Mouse (Mus musculus) hematopoietic stem cell, adult 5-6 weeks (primary cell): ENCODE results near the gene Iltifb. TPM values are rescaled to one million over a fixed set of nuclear protein-coding genes. Genes with fewer than 3 reads are reported as not detected.
"Not testable (repeated sequence)": the region's sequence is repeated elsewhere in the genome, so short reads cannot be mapped to it uniquely, and the experiment has no call there.

Experiments
- ATAC-seq, 2 experiments: fragments of 125-278 bp in 1 of 2; replicated peaks in 1 of 2; 2 replicates each; pipeline ENCODE4 v1.8.0; 2016 to 2017; ENCODE audit warnings: inconsistent platforms in 2 of 2, mild to moderate bottlenecking in 2 of 2, moderate number of reproducible peaks in 2 of 2, low read depth in 1 of 2, moderate TSS enrichment in 1 of 2; ENCODE audit not compliant: low FRiP score in 2 of 2, poor library complexity in 2 of 2, severe bottlenecking in 2 of 2, insufficient read depth in 1 of 2, low TSS enrichment in 1 of 2
- total RNA-seq: library from RNA; stranded (forward); fragments of 172-1452, 232-1000 nt; gene quantifications from 2 replicates; pipeline ENCODE4 v1.2.3, GENCODE M21; 2017

Gene Iltifb
- not detected in 2 replicates for total RNA-seq

DNA sequence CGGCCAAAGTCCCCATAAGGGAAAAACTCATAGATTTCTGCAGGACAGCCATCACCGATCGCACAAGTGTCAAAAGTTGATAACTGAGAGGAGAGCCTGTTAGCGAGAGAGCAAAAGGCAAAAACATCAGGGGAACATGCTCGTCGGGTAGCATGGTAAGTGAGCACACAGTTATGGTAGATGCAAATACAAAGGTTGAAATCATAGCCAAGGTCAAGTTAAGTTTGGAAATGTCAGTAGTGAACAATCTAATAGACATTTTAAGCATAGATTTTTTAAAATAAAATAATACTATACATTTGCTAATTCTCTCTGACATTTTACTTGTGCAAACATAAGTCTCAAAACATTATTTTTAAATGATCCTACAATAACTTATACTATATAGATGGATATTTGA, at the start of gene Iltifb:
Iltifb (minus strand) TSS at position 101 of the 400 bp plus-strand sequence.
- ATAC-seq, result no peak

DNA sequence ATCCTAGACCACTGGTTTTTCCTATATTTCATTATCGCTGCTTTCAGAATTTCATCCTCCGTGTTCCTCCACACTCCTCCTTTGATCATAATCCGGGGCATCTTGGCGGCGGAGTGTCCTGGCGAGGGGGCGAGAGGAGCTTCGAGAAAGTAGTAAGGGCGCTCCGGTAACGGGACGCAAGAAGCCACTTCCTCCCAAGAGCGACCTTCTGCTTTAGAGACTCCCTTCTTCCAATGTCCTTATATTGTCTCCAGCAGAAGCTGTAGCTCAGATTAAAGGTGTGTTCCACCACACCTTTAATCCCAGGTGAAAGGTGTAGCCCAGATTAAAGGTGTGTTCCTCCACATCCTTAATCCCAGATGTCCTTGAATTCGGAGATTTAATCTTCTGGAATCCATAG, 48.3 kb upstream of the Iltifb start, which contains the start of gene Gm9046:
Gm9046 (minus strand) TSS at position 101 of the 400 bp plus-strand sequence.
- ATAC-seq, result not testable (repeated sequence)

DNA sequence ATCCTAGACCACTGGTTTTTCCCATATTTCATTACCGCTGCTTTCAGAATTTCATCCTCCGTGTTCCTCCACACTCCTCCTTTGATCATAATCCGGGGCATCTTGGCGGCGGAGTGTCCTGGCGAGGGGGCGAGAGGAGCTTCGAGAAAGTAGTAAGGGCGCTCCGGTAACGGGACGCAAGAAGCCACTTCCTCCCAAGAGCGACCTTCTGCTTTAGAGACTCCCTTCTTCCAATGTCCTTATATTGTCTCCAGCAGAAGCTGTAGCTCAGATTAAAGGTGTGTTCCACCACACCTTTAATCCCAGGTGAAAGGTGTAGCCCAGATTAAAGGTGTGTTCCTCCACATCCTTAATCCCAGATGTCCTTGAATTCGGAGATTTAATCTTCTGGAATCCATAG, 42.9 kb upstream of the Iltifb start, which contains the start of gene Gm9045:
Gm9045 (minus strand) TSS at position 101 of the 400 bp plus-strand sequence.
- not testable (repeated sequence) for ATAC-seq

DNA sequence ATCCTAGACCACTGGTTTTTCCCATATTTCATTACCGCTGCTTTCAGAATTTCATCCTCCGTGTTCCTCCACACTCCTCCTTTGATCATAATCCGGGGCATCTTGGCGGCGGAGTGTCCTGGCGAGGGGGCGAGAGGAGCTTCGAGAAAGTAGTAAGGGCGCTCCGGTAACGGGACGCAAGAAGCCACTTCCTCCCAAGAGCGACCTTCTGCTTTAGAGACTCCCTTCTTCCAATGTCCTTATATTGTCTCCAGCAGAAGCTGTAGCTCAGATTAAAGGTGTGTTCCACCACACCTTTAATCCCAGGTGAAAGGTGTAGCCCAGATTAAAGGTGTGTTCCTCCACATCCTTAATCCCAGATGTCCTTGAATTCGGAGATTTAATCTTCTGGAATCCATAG, 37.5 kb upstream of the Iltifb start, which contains the start of gene Gm9044:
Gm9044 (minus strand) TSS at position 101 of the 400 bp plus-strand sequence.
- ATAC-seq, result not testable (repeated sequence)

DNA sequence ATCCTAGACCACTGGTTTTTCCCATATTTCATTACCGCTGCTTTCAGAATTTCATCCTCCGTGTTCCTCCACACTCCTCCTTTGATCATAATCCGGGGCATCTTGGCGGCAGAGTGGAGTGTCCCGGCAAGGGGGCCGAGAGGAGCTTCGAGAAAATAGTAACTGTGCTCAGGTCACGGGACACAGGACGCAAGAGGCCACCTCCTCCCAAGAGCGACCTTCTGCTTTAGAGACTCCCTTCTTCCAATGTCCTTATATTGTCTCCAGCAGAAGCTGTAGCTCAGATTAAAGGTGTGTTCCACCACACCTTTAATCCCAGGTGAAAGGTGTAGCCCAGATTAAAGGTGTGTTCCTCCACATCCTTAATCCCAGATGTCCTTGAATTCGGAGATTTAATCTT, 32.0 kb upstream of the Iltifb start, which contains the start of gene Gm9040:
Gm9040 (minus strand) TSS at position 101 of the 400 bp plus-strand sequence.
- ATAC-seq, result not testable (repeated sequence)

DNA sequence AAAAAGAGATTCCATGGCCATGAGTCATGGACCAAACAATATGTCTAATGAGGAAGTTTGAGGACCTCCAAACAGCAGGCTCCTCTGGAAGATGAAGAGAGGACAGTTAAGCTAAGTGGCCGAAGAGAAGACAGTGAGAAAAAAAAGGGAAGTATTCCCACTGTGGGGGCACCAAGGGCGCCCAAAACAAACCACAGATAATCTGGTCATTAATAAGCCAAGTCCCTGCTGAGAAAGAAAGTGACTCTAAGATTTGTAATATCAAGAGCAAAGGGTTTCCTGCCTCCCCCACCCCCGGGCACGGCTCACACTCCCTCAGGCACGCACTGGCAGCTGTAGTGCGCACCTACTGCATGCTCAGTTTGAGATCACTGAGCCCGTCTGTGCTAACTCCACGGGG, 24.2 kb upstream of the Iltifb start:
- ATAC-seq, result peak in 1 of 2 experiments; percentile 20; a peak in 1 of 4 replicates

DNA sequence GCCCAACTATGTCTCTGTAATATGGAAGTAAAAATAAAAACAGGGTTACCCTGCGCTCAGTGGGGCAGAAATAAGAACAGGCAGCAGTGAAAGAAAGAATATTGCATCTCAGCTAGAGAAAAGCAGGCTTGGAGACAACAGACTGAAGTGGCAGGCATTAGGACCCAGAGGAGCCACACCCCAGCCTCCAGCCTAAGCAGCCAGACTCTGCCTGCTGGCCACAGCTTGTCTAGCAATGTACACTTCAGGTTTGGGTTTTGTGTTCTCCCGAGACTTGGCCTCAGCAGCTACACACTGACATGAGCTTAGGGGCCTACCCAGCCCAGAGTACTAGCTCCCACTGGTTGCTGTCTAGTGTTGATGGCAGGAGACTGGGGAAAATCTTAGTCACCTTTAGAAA, 7.3 kb upstream of the Iltifb start:
- ATAC-seq, result peak; percentile 42 to 59

DNA sequence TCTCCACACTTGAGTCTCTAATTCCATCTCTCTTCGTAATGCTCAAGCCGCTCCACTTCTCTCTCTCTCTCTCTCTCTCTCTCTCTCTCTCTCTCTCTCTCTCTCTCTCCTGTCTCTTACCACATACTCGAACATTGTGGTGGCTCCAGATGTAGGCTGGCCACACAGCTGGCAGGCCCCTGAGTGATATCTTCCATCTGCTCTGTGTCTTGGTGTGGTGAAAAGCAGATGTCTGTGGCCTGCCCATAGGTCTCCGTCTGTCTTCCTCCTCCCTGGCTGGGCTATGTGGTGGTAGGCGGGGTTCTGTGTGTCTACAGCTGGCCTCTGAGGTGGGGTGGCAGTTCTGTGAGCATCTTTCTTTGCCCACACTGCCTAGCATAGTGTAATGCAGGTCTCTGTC, 11.8 kb downstream of the Iltifb start:
- ATAC-seq, result not testable (repeated sequence)

DNA sequence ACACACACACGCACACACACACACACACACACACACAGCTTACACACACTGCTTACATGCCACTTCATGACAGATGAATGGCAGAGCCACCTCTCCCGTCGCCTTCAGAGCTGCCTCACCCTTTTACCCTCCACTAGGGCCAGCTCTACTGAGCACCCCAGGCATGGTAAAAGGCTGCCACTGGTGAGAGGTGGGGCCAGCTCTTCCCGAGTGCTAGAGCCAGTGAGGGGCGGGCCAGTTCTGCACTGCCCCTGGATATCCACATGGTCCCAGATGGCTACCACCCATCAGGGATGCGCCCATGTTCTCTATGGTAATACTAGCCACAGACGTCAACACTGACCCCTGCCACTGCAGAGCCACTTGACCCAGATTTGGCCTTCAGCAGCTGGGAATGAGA, 12.3 kb downstream of the Iltifb start:
- ATAC-seq, result not testable (repeated sequence)

DNA sequence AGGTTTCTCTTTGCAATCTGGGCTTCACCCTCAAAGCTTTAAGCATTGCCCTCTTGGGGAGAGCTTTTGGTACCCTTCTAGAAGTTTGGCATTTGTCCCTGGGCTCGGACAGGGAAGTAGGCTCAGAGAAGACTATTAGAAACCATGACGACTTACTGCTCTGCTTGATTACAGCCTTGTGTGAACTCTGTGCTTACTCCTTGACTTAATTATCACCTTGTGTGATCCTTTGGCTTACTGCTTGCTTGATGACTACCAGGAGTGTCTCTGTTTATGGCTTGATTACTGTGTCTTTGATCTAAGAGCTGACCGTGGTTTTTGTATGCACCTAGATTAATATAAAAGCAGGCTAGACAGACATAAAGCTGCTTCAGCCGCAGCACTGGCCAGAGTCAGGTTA, 16.8 kb downstream of the Iltifb start:
- not testable (repeated sequence) for ATAC-seq

DNA sequence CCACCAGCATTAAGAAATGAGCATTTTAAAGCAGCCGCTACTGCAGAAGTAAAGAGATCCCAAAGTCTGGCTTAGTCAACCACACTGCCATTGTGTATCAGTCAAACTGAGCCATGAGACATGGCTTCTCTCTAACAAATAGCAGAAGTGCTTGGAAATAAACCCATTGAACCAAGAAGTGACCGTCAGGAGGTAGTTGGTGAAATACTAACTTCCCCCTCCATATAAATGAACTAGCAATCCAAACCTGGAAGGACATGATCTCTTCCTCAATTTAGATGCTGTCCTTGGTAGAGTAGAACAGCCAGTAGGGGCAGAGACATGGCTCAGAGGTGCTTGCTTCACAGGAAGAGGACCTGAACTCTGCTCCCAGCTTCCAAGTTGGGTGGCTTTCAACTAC, 23.4 kb downstream of the Iltifb start:
- not testable (repeated sequence) for ATAC-seq

DNA sequence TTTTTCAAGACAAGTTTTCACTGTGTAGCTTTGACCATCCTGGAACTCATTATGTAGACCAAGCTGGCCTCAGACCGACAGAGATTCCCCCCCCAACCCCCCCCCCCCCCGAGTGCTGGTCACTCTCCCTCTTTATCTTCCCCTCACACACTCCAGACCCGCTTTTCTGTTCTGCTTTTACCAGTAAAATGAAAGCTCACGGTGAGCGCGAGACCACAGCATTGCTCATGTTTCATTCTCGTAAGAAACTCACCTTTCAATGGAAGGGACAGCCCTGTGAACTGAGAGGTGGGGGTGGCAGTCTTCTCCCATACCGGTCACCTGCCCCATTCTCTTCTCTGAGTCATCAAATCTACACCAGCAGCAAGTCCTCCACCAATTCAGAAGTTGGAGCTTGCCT, 26.0 kb downstream of the Iltifb start:
- peak in 1 of 2 experiments; percentile 58; a peak in 2 of 4 replicates for ATAC-seq

DNA sequence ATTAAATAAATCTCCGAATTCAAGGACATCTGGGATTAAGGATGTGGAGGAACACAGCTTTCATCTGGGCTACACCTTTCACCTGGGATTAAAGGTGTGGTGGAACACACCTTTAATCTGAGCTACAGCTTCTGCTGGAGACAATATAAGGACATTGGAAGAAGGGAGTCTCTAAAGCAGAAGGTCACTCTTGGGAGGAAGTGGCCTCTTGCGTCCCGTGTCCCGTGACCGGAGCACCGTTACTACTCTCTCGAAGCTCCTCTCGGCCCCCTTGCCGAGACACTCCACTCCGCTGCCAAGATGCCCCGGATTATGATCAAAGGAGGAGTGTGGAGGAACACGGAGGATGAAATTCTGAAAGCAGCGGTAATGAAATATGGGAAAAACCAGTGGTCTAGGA, 36.5 kb downstream of the Iltifb start, which contains the start of gene Gm32802:
Gm32802 (plus strand) TSS at position 301 of the 400 bp plus-strand sequence.
- ATAC-seq, result not testable (repeated sequence)

DNA sequence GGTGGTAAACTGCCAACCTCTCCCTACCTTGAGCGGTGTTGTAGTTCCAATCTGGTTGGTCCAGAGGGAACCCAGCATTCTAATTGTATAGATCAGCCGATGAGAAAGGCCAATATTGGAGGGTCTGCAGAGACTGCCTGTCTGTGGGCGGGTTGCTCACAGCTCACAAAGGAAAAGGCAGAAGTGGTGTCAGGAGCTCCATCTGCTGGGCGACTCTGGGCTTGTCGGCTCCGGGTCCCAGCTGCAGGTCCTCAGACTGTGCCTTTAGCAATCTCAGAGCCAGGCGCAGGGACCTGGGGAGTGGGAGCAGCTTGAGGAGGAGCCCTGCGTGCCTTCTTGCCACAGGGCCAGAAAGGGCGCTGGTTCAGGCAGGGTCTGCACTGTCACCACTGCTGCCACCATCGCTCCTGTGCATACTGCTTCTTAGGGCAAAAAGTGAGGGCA, 44.0 kb downstream of the Iltifb start:
- no peak for ATAC-seq

DNA sequence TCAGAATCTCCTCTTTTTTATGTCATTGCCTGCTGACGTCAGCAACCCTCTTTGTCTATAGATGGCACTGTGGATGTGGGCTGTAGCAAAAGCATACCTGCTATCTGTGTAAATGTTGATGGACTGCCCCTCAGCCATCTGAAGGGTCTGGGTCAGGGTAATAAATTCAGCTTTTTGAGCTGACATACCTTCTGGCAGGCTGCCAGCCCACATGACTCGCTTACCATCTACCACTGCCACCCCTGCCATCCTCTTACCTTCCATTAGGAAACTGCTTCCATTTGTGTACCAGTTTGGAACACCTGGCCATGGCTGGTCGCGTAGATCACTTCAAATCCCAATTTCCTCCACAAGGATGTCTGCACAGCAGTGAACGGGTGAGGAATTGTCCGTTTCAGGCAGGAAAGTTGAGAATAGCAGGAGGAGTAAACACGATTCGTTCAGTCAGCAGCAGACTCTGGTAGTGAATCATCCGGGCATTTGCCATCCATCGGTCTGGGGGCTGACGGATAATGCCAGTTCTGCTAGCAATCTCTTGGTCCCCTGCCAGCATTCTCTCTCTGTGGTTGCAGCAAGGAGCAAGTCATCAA, 45.7 kb downstream of the Iltifb start:
- ATAC-seq, result not testable (repeated sequence)

DNA sequence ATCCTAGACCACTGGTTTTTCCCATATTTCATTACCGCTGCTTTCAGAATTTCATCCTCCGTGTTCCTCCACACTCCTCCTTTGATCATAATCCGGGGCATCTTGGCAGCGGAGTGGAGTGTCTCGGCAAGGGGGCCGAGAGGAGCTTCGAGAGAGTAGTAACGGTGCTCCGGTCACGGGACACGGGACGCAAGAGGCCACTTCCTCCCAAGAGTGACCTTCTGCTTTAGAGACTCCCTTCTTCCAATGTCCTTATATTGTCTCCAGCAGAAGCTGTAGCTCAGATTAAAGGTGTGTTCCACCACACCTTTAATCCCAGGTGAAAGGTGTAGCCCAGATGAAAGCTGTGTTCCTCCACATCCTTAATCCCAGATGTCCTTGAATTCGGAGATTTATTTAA, 54.2 kb downstream of the Iltifb start, which contains the start of gene Gm32717:
Gm32717 (minus strand) TSS at position 101 of the 400 bp plus-strand sequence.
- ATAC-seq, result not testable (repeated sequence)
